Mouse (Mus musculus) limb, embryonic 14.5 days (tissue): ENCODE results near the gene Lhfpl3. TPM values are rescaled to one million over a fixed set of nuclear protein-coding genes. Genes with fewer than 3 reads are reported as not detected.

Source experiments
- ATAC-seq: fragments of 200-750 bp; cut with Nextera tagmentation; 2 replicates; pipeline ENCODE4 v1.8.0; 2017; ENCODE audit warnings: low read depth, moderate number of reproducible peaks, moderate TSS enrichment; ENCODE audit not compliant: low FRiP score
- DNase-seq: peaks from one replicate; pipeline ENCODE4 v3.0.0-alpha.2; 2015; ENCODE audit warnings: low spot score
- H3K27ac ChIP-seq: fragments of 300-500 bp; sonication (generic); replicated peaks from 2 replicates; pipeline ENCODE4 v1.5.1; 2014; ENCODE audit warnings: low read depth, mild to moderate bottlenecking, low read length, moderate library complexity, mixed read lengths
- H3K27me3 ChIP-seq: fragments of 300-500 bp; sonication (generic); 2 replicates; pipeline ENCODE4 v1.6.1; 2014; ENCODE audit warnings: low read length, mixed read lengths; ENCODE audit not compliant: control insufficient read depth, insufficient read depth
- H3K36me3 ChIP-seq: fragments of 300-500 bp; sonication (generic); 2 replicates; pipeline ENCODE4 v1.6.1; 2014; ENCODE audit warnings: mild to moderate bottlenecking, low read length, moderate library complexity, mixed read lengths; ENCODE audit not compliant: control insufficient read depth, insufficient read depth
- H3K4me1 ChIP-seq: fragments of 300-500 bp; sonication (generic); 2 replicates; pipeline ENCODE4 v1.6.1; 2014; ENCODE audit warnings: antibody characterized with exemption, low read length, mixed read lengths; ENCODE audit not compliant: control insufficient read depth, insufficient read depth
- H3K4me2 ChIP-seq: fragments of 300-500 bp; sonication (generic); replicated peaks from 2 replicates; pipeline ENCODE4 v1.6.1; 2014; ENCODE audit warnings: low read depth, mild to moderate bottlenecking, low read length, moderate library complexity; ENCODE audit not compliant: severe bottlenecking
- H3K4me3 ChIP-seq: fragments of 300-500 bp; sonication (generic); replicated peaks from 2 replicates; pipeline ENCODE4 v1.5.1; 2014; ENCODE audit warnings: low read length
- H3K9ac ChIP-seq: fragments of 300-500 bp; sonication (generic); 2 replicates; pipeline ENCODE4 v1.6.1; 2014; ENCODE audit warnings: mild to moderate bottlenecking, low read depth, low read length, moderate library complexity; ENCODE audit not compliant: severe bottlenecking
- H3K9me3 ChIP-seq: fragments of 300-500 bp; sonication (generic); 2 replicates; pipeline ENCODE4 v1.6.1; 2016; ENCODE audit warnings: low read length; ENCODE audit not compliant: control insufficient read depth
- POLR2A ChIP-seq: fragments of 200-500 bp; IDR thresholded peaks from 2 replicates; pipeline ENCODE4 v1.8.0; 2012; ENCODE audit warnings: inconsistent platforms, mild to moderate bottlenecking, moderate library complexity, borderline replicate concordance; ENCODE audit not compliant: insufficient read depth, insufficient read length; ENCODE audit errors: extremely low read depth
- WGBS: fragments of 180-500 bp; shearing (Covaris S2); extraction: QIAGEN DNeasy Blood & Tissue Kit; methylation state at CpG from one replicate; pipeline ENCODE4 v1.1.7; 2014; 5-methylcytosine and 5-hydroxymethylcytosine counted together
- polyA plus RNA-seq, 2 experiments: library from polyadenylated mRNA; depleted of rRNA in 1 of 2; stranded (reverse) in 1 of 2; unstranded in 1 of 2; fragments of >200 nt; fragmentation: Nextera tagmentation in 1 of 2; extraction: Ambion mirVana in 1 of 2; gene quantifications; 2 replicates each; pipeline versions ENCODE4 v1.2.1 to v1.2.3; 2012 to 2014

Gene Lhfpl3
- polyA plus RNA-seq, 2 experiments: 0.72 to 0.82 TPM

GRCm38 (mm10) chr5:23034944-23035726, 289.3 kb downstream of the Lhfpl3 start:
- ATAC-seq (no peak), DNase-seq (peak; percentile 18)
- H3K36me3 ChIP-seq: no peaks in the 10 kb centered on the region
- no peaks in the 10 kb centered on the region for H3K27me3 ChIP-seq
- H3K9ac ChIP-seq: no peak overlapping the region
- 67% methylated on average over 6 of the region's 6 CpGs for WGBS
- H3K9me3 ChIP-seq: no peaks in the 10 kb centered on the region
- no peaks in the 10 kb centered on the region for H3K4me1 ChIP-seq
- TF ChIP-seq POLR2A: no peak
- no peak overlapping the region for H3K4me2 ChIP-seq
- H3K27ac ChIP-seq: no peak overlapping the region
- H3K4me3 ChIP-seq: no peak overlapping the region

DNA sequence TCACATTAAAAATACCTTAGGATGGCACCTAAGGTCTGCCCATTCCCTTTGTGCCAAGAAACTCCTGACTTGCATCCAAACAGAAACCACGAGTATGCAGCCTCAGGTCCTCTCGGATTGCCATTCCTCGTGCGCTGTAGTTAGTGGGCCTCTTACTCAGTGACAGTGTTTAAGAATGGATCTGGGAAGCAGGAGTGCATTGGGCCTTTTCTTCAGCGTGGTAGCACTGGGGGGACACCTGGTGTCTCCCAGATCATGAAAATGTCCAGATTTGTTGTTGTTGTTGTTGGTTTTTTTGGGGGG, 289.8 kb downstream of the Lhfpl3 start:
- H3K27me3 ChIP-seq: no peaks in the 10 kb centered on the region
- no peak for TF ChIP-seq POLR2A
- H3K4me2 ChIP-seq: no peak overlapping the region
- no peaks in the 10 kb centered on the region for H3K36me3 ChIP-seq
- H3K4me1 ChIP-seq: no peaks in the 10 kb centered on the region
- no peak overlapping the region for H3K4me3 ChIP-seq
- 70% methylated on average over 5 of the region's 5 CpGs for WGBS
- no peaks in the 10 kb centered on the region for H3K9me3 ChIP-seq
- no peak for ATAC-seq
- no peak for DNase-seq
- no peak overlapping the region for H3K27ac ChIP-seq
- H3K9ac ChIP-seq: no peak overlapping the region

GRCm38 (mm10) chr5:23040429-23040828, 294.6 kb downstream of the Lhfpl3 start:
- WGBS: 82% methylated on average over 4 of the region's 4 CpGs
- no peak overlapping the region for H3K9ac ChIP-seq
- no peaks in the 10 kb centered on the region for H3K27me3 ChIP-seq

DNA sequence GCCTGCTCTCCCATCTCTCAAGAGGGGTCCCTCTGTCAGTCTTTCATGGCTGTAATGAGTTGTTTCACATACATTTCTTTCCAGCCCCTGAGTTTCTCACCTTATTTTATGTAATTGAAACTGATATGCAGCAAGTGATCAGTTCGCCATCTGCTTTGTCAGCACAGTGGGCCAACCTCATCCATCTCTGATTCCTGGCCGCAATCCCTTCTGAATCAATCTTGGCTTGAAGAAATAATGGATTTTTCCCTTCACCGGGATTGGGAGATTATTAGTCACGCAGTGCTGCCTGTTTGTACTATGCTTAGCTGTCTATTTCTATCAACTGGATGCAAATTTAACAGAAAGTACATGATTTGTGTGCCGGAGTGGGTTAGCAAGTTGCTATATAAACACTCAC, 297.0 kb downstream of the Lhfpl3 start:
- no peaks in the 10 kb centered on the region for H3K9me3 ChIP-seq
- H3K4me1 ChIP-seq: no peaks in the 10 kb centered on the region
- 89% methylated on average over 5 of the region's 5 CpGs for WGBS
- no peak overlapping the region for H3K4me3 ChIP-seq
- H3K36me3 ChIP-seq: no peaks in the 10 kb centered on the region
- no peak for TF ChIP-seq POLR2A
- no peak overlapping the region for H3K9ac ChIP-seq
- no peak overlapping the region for H3K27ac ChIP-seq
- no peaks in the 10 kb centered on the region for H3K27me3 ChIP-seq
- ATAC-seq (no peak), DNase-seq (no peak)
- H3K4me2 ChIP-seq: no peak overlapping the region

More at GRCm38 (mm10) chr5:23040429-23040828, 294.6 kb downstream of the Lhfpl3 start:
- Histone ChIP-seq H3K36me3 (no peaks in the 10 kb centered on the region), H3K4me3 (no peak overlapping the region), H3K9me3 (no peaks in the 10 kb centered on the region), H3K27ac (no peak overlapping the region), H3K4me1 (no peaks in the 10 kb centered on the region), H3K4me2 (no peak overlapping the region)
- no peak for ATAC-seq
- no peak for DNase-seq
- no peak for TF ChIP-seq POLR2A

DNA sequence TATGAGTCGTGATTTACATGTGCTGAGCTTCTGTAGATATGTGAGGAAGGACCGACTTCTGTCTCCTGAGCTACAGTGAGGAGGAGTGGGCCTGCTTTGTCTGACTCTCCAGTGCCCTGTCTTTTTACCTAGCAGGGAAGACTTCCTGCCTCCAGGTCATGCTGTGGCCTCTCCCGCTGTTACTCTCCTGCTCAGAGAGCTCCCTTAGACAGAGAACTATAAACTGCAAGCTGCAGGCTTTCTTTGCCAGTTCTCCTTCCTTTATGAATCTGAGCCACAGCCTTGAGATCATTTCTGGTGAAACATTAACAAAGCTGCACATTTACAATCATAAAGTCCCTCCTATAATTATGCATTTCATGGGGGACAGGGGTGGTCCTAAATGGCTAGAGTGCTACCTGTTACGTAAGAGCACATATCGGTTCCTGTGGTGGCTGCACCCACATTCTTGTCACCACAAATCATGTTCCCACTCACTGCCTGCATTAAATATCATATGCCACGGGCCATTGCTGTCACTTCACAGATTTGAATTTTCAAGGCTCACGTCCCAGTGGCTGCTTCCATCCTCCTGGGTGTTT, 303.3 kb downstream of the Lhfpl3 start:
- no peak for ATAC-seq
- H3K36me3 ChIP-seq: no peaks in the 10 kb centered on the region
- no peak overlapping the region for H3K27ac ChIP-seq
- H3K9me3 ChIP-seq: no peaks in the 10 kb centered on the region
- H3K4me2 ChIP-seq: no peak overlapping the region
- 73% methylated on average over 7 of the region's 7 CpGs for WGBS
- DNase-seq: no peak
- H3K9ac ChIP-seq: no peak overlapping the region
- TF ChIP-seq POLR2A: no peak
- no peaks in the 10 kb centered on the region for H3K27me3 ChIP-seq
- H3K4me3 ChIP-seq: no peak overlapping the region
- H3K4me1 ChIP-seq: no peaks in the 10 kb centered on the region
